Mouse (Mus musculus): ENCODE measurements at regions not wholly inside any gene's neighbourhood (a gene's known extent, or its start where the extent isn't known, plus 50 kb on each side); places are given as distances from the start of the nearest gene placed in this dataset.

- TF ChIP-seq POLR2A (IDR thresholded peaks at IDR 0.05; ENCODE audit: borderline replicate concordance, extremely low read depth, insufficient read depth, insufficient read length) = no peak
- Histone ChIP-seq H3K27ac (replicated peaks; ENCODE audit: low read depth, low read length) (no peak overlapping the region), H3K4me2 (replicated peaks; ENCODE audit: low read depth, low read length, severe bottlenecking) (no peak overlapping the region), H3K27me3 (ENCODE audit: control insufficient read depth, insufficient read depth, low read length) (no peaks in the 10 kb centered on the region), H3K4me1 (ENCODE audit: control insufficient read depth, insufficient read depth, low read length) (no peaks in the 10 kb centered on the region; the same call in 1 of the 2 replicates), H3K9me3 (ENCODE audit: control insufficient read depth, low read length) (no peaks in the 10 kb centered on the region; the same call in 1 of the 2 replicates), H3K36me3 (ENCODE audit: control insufficient read depth, insufficient read depth, low read length) (no peaks in the 10 kb centered on the region), H3K4me3 (replicated peaks; ENCODE audit: low read length) (no peak overlapping the region), H3K9ac (ENCODE audit: low read depth, low read length, severe bottlenecking) (no peak overlapping the region)
- DNase-seq (ENCODE audit: low spot score) = no peak
- ATAC-seq (ENCODE audit: low FRiP score, low read depth) = no peak
- WGBS = 92% methylated on average over 1 of the region's 1 CpGs
Measured at GRCm38 (mm10) chr9:14160207-14160606, 114.7 kb upstream of the Sesn3 start.

DNA sequence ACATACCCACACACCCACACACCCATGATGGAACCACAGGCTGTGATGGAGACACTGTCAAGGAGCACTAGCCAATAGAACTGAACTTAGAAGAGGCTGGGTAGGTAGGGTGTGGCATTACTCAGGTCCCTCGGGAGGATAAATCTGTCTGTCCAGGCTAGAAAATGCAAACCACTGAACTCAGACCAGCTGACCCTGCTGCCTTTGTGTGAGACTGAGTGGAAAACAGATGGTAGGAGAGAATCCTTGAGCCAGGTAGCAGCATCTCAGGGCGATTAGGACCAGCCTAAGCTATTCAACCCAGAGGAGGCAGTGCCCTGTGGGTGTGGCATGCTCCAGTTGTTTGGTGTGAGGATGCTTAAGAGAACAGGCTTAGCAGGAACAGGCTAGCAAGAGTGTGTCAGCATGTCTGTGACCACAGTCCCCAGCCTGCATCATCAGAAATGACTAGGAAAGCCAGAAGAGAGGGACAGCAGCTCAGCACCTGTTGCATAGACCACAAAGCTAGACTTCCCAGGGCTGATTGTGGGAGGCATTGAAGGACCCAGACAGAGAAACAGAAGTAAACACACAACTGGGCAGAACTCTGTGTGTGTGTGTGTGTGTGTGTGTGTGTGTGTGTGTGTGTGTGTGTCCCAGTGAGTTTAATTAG is 103.2 kb upstream of the Sesn3 start:
- DNase-seq (ENCODE audit: low spot score) (no peak), ATAC-seq (ENCODE audit: low FRiP score, low read depth) (no peak)
- WGBS = 79% methylated on average over 2 of the region's 2 CpGs
- Histone ChIP-seq H3K36me3 (ENCODE audit: control insufficient read depth, insufficient read depth, low read length) (no peaks in the 10 kb centered on the region), H3K9ac (ENCODE audit: low read depth, low read length, severe bottlenecking) (no peak overlapping the region), H3K4me1 (ENCODE audit: control insufficient read depth, insufficient read depth, low read length) (peaks cover 44% of the 10 kb centered on the region), H3K9me3 (ENCODE audit: control insufficient read depth, low read length) (no peaks in the 10 kb centered on the region), H3K27me3 (ENCODE audit: control insufficient read depth, insufficient read depth, low read length) (no peaks in the 10 kb centered on the region), H3K4me2 (replicated peaks; ENCODE audit: low read depth, low read length, severe bottlenecking) (no peak overlapping the region), H3K27ac (replicated peaks; ENCODE audit: low read depth, low read length) (no peak overlapping the region), H3K4me3 (replicated peaks; ENCODE audit: low read length) (no peak overlapping the region)
- TF ChIP-seq POLR2A (IDR thresholded peaks at IDR 0.05; ENCODE audit: borderline replicate concordance, extremely low read depth, insufficient read depth, insufficient read length) = no peak

- WGBS = 8% methylated on average over 11 of the region's 11 CpGs
- H3K4me1 ChIP-seq (ENCODE audit: control insufficient read depth, insufficient read depth, low read length) = peaks cover 45% of the 10 kb centered on the region
- no peaks in the 10 kb centered on the region for H3K27me3 ChIP-seq (ENCODE audit: control insufficient read depth, insufficient read depth, low read length)
- ATAC-seq (ENCODE audit: low FRiP score, low read depth) = peak; percentile 92
- H3K36me3 ChIP-seq (ENCODE audit: control insufficient read depth, insufficient read depth, low read length) = no peaks in the 10 kb centered on the region
- no peak overlapping the region; the same call in 1 of the 2 replicates for H3K4me3 ChIP-seq (replicated peaks; ENCODE audit: low read length)
- no peak for TF ChIP-seq POLR2A (IDR thresholded peaks at IDR 0.05; ENCODE audit: borderline replicate concordance, extremely low read depth, insufficient read depth, insufficient read length)
- H3K4me2 ChIP-seq (replicated peaks; ENCODE audit: low read depth, low read length, severe bottlenecking) = peak overlapping the region; percentile 33
- peak; percentile 90 for DNase-seq (ENCODE audit: low spot score)
- H3K9ac ChIP-seq (ENCODE audit: low read depth, low read length, severe bottlenecking) = no peak overlapping the region
- peak overlapping the region; percentile 84 for H3K27ac ChIP-seq (replicated peaks; ENCODE audit: low read depth, low read length)
- no peaks in the 10 kb centered on the region for H3K9me3 ChIP-seq (ENCODE audit: control insufficient read depth, low read length)
Measured at GRCm38 (mm10) chr9:14173631-14174323, 101.1 kb upstream of the Sesn3 start.

DNA sequence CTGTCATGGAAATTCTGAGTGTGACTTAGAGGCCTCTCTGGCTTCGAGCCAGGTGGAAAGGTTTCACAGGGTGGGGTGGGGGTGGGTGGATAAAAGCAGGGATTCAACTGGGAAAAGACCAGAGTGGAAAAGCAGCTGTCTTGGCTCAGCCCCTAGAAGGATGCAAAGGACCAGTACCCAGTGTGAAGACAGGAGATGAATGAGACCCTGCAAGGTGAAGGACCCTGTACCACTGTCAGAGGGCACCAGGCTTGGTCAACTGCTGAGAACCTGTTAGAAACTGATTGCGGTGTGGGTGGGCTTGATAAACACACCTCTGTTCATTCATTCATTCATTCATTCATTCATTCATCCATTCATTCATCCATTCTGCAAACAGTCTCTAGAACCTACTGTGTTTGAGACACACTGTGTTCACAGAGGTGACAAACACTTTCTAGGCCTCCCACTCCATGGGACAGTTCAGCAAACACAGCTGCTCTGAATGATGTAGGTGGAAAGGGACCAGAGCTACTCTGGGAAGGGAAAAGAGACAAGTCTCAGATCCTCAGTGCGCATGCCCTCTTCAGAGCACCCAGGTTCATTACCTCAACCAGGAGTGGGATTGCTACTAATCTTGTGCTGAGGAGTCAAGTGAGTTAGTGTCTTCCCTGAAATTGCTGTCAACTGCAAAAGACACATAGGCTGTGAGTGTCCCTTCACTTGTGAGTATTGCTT is 100.4 kb upstream of the Sesn3 start:
- peaks cover 45% of the 10 kb centered on the region for H3K4me1 ChIP-seq (ENCODE audit: control insufficient read depth, insufficient read depth, low read length)
- WGBS = 61% methylated on average over 3 of the region's 3 CpGs

More for the DNA sequence above, 100.4 kb upstream of the Sesn3 start:
- no peak overlapping the region for H3K4me3 ChIP-seq (replicated peaks; ENCODE audit: low read length)
- no peaks in the 10 kb centered on the region for H3K27me3 ChIP-seq (ENCODE audit: control insufficient read depth, insufficient read depth, low read length)
- H3K36me3 ChIP-seq (ENCODE audit: control insufficient read depth, insufficient read depth, low read length) = no peaks in the 10 kb centered on the region
- H3K27ac ChIP-seq (replicated peaks; ENCODE audit: low read depth, low read length) = peak overlapping the region; percentile 84
- H3K9me3 ChIP-seq (ENCODE audit: control insufficient read depth, low read length) = no peaks in the 10 kb centered on the region
- no peak for ATAC-seq (ENCODE audit: low FRiP score, low read depth)
- H3K9ac ChIP-seq (ENCODE audit: low read depth, low read length, severe bottlenecking) = no peak overlapping the region
- no peak for TF ChIP-seq POLR2A (IDR thresholded peaks at IDR 0.05; ENCODE audit: borderline replicate concordance, extremely low read depth, insufficient read depth, insufficient read length)
- no peak for DNase-seq (ENCODE audit: low spot score)
- H3K4me2 ChIP-seq (replicated peaks; ENCODE audit: low read depth, low read length, severe bottlenecking) = peak overlapping the region; percentile 33

All from limb, embryonic 14.5 days (tissue).